Mouse (Mus musculus) stomach, postnatal 0 days (tissue): Measurements from ENCODE around the gene Srsf3.

Experiments used
- CTCF ChIP-seq: IDR thresholded peaks from 2 replicates; pipeline ENCODE4 v1.5.1; 2016; ENCODE audit warnings: antibody characterized with exemption, low read depth, mild to moderate bottlenecking, moderate library complexity
- EP300 ChIP-seq: optimal IDR thresholded peaks from 2 replicates; pipeline ENCODE3; 2016; ENCODE audit warnings: antibody characterized with exemption

DNA sequence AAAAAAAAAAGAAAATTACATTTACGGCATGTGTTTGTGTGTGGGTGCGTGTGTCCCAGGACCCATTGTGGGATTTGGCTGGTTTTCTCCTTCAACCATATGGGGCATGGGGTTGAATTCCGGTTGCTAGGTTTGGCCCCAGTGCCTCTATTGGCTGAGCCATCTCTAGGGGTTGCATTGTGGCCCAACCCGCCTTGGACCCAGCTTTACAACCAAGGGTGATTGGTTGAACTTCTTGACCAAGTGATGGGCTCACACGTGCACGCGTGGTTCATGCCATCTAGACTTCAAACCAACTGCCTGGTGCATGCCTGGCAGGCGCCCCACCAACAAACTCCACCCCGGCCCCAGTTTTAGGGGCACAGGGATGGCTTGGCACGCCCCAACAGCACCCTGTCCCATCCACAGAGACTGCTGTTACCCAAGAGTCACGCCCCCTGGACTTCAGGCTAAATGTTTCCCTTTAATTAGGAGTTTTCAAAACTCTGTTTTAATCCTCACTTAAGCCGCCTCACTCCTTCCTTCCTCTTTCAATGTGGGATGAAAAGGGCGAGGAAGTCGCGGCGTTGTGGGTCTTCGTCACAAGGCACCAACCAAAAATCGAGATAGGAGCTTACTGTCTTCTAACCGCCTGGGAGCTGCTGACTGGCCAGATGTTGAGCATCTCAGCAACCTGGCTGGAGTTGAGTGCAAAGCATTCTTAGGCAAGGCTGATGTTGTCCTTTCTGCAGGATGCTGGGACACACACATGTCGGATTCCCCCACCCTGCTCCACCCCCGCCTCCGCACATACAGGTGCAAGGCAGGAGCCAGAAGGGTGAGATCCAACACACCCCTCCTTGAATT is 8.2 kb upstream of the Srsf3 start:
- no peak for TF ChIP-seq CTCF
- no peak for TF ChIP-seq EP300
